Mouse (Mus musculus): ENCODE data around the gene Ndufa3.
"Not testable (repeated sequence)": the region's sequence is repeated elsewhere in the genome, so short reads cannot be mapped to it uniquely, and the experiment has no call there.

DNA sequence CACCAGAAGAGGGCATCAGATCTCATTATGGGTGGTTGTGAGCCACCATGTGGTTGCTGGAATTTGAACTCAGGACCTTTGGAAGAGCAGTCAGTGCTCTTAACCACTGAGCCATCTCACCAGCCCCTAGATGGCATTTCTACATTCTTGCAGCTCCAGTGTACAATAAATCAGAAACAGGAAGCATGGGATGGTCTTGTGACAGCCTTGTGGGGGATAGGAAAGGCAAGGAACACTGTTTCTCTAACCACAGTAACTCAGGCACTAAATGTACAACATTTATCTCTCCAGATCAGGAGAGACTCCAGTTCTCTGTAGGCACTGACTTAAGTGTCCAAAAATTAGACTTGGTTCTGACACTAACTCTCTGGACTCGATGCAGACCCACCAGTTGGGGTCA, 19.4 kb upstream of the Ndufa3 start:
- not testable (repeated sequence) for TF ChIP-seq POLR2A (IDR thresholded peaks at IDR 0.05; ENCODE audit: borderline replicate concordance, extremely low read depth, insufficient read depth, insufficient read length, poor library complexity, severe bottlenecking); CTCF (IDR thresholded peaks at IDR 0.05; ENCODE audit: borderline replicate concordance, extremely low read depth, insufficient read depth, insufficient read length)

Measured in brain, embryonic 14.5 days (tissue).